In the genomic region with DNA sequence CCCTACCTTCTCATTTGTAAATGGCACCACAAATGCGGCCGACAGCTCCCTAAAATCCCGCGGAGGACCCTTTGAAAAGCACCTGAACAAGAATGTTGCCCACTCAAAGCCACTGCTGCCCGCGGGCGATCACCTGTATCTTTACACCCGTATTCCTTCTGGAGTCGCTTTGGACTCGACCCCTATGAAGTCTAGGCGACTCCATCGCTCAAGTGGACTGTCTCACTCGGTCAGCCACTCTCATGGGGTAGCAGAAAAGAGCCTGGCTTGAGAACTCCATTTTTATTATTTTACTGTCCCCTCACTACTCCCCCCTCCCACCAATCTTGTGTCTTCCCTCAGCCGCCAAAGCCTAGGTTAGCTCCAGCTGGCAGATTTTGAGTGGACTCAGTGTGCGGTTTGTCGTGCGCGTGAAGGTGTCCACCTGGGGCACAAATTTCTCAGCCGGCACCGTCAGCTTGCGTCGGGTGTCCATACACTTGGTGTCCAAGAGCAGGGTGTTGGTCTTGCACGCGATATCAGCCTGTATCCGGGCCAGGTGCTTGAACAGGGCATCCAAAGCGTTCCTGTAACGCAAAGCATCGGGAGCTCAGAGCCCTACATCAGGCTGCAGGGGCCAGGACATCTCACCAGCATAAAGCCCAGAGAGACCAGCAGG, we compare ENCODE assay signal across 8 mouse cellular contexts. TPM values are rescaled to one million over a fixed set of nuclear protein-coding genes. Genes with fewer than 3 reads are reported as not detected.
DNase-seq lines count a peak whose midpoint lies in the region; ATAC-seq and TF ChIP-seq lines count a peak whose summit lies in the region.

No protein-coding gene starts in this region.

- peaks cover 17% of the 10 kb centered on the region for H3K36me3 ChIP-seq in forebrain, embryonic 14.5 days (ENCODE audit: control insufficient read depth, insufficient read depth, low read length)
- H3K36me3 ChIP-seq in liver, embryonic 14.5 days (replicated peaks; ENCODE audit: control insufficient read depth, insufficient read depth, low read depth): peaks cover 6% of the 10 kb centered on the region

- TF ChIP-seq EP300 in liver, embryonic 14.5 days (IDR thresholded peaks at IDR 0.05; ENCODE audit: low read depth): no peak

- DNase-seq in heart, adult 11 months: peak; percentile 92
- no peak for DNase-seq in heart, postnatal 4 days
- no peak for DNase-seq in forebrain, embryonic 14.5 days (ENCODE audit: low spot score)
- no peak for DNase-seq in liver, embryonic 14.5 days (ENCODE audit: low read depth in 3 of 3, low spot score in 3 of 3)
- DNase-seq in adipocyte (ENCODE audit: low spot score): no peak
- DNase-seq in spleen, adult 18-20 months: no peak
- no peak for DNase-seq in layer of hippocampus, adult 9-10 months (ENCODE audit: low spot score)

- peak; percentile 1 for ATAC-seq in CD4-positive, CD25-positive, alpha-beta regulatory T cell, adult 4 months
- peak; percentile 48; the same call in 1 of the 2 replicates for ATAC-seq in forebrain, embryonic 14.5 days
- no peak; the same call in 1 of the 2 replicates for ATAC-seq in liver, embryonic 14.5 days (ENCODE audit: insufficient read depth)

- no peaks in the 10 kb centered on the region; the same call in 1 of the 2 replicates for H3K27me3 ChIP-seq in forebrain, embryonic 14.5 days (replicated peaks; ENCODE audit: control insufficient read depth, insufficient read depth, low read length)
- H3K27me3 ChIP-seq in liver, embryonic 14.5 days (ENCODE audit: control insufficient read depth, insufficient read depth, low read length): peaks cover 8% of the 10 kb centered on the region

- H3K9me3 ChIP-seq in forebrain, embryonic 14.5 days (replicated peaks; ENCODE audit: control insufficient read depth, low read length): no peaks in the 10 kb centered on the region
- no peaks in the 10 kb centered on the region for H3K9me3 ChIP-seq in liver, embryonic 14.5 days (ENCODE audit: control insufficient read depth, low read length)

- TF ChIP-seq CTCF in liver, embryonic 14.5 days (IDR thresholded peaks at IDR 0.05; ENCODE audit: low read depth): no peak

- 58% methylated on average over 28 of the region's 28 CpGs for WGBS in forebrain, embryonic 14.5 days
- WGBS in liver, embryonic 14.5 days (ENCODE audit: insufficient replicate concordance): 52% methylated on average over 28 of the region's 28 CpGs

- H3K9ac ChIP-seq in forebrain, embryonic 14.5 days (ENCODE audit: low read length): 0 out of 2 replicates have a peak overlapping the region, but pooled peaks have one; percentile 6
- H3K9ac ChIP-seq in liver, embryonic 14.5 days (replicated peaks): no peak overlapping the region; the same call in 1 of the 2 replicates

- H3K27ac ChIP-seq in forebrain, embryonic 14.5 days (ENCODE audit: low read depth, low read length): no peak overlapping the region
- H3K27ac ChIP-seq in liver, embryonic 14.5 days: no peak overlapping the region

- peak overlapping the region; percentile 95 for H3K4me2 ChIP-seq in forebrain, embryonic 14.5 days (ENCODE audit: low read length)
- peak overlapping the region; percentile 94 for H3K4me2 ChIP-seq in liver, embryonic 14.5 days (ENCODE audit: low read depth)

- H3K4me1 ChIP-seq in forebrain, embryonic 14.5 days (ENCODE audit: control insufficient read depth, insufficient read depth, low read length): 0 out of 2 replicates have a peak, but pooled peaks cover 9% of the 10 kb centered on the region
- H3K4me1 ChIP-seq in liver, embryonic 14.5 days (replicated peaks; ENCODE audit: control insufficient read depth in 2 of 2, insufficient read depth in 2 of 2, low read length in 1 of 2): peaks cover 4 to 6% of the 10 kb centered on the region in 2 experiments; a peak in 3 of 4 replicates

- H3K4me3 ChIP-seq in forebrain, embryonic 14.5 days (ENCODE audit: low read depth, low read length): peak overlapping the region; percentile 84
- H3K4me3 ChIP-seq in liver, embryonic 14.5 days (ENCODE audit: insufficient read depth in 1 of 2, low read depth in 2 of 2, low read length in 2 of 2): peak overlapping the region; percentile 26 to 83

RNA-seq across cellular contexts. Expression of gene Adprhl2, which starts 0.5 kb away (rescaled TPM):
- total RNA-seq in heart, postnatal 4 days (2021): 10 to 100 TPM; 18.7 to 19.9 TPM
- polyA plus RNA-seq in CD4-positive, CD25-positive, alpha-beta regulatory T cell, adult 4 months (2017; shearing (Covaris generic)): 10 to 100 TPM; 20.3 to 33.8 TPM
- 53.9 and 62.4 TPM in 2 replicates for polyA plus RNA-seq in forebrain, embryonic 14.5 days (2014; fragmentation: Nextera tagmentation; extraction: Ambion mirVana)
- 15.4 TPM in 2 replicates for polyA plus RNA-seq in liver, embryonic 14.5 days (2012; rRNA removed)
- polyA plus RNA-seq in liver, embryonic 14.5 days (2014; fragmentation: Nextera tagmentation; extraction: Ambion mirVana): 15.4 and 18.4 TPM in 2 replicates

RNA-seq across cellular contexts. Expression of gene Tekt2, which starts 3.5 kb away (rescaled TPM):
- total RNA-seq in heart, postnatal 4 days (2021): under 1 TPM; 0.41 to 0.61 TPM
- not detected for polyA plus RNA-seq in CD4-positive, CD25-positive, alpha-beta regulatory T cell, adult 4 months (2017; shearing (Covaris generic))
- polyA plus RNA-seq in forebrain, embryonic 14.5 days (2014; fragmentation: Nextera tagmentation; extraction: Ambion mirVana): 9.4 and 11.1 TPM in 2 replicates
- polyA plus RNA-seq in liver, embryonic 14.5 days (2012; rRNA removed): 0.45 and 0.85 TPM in 2 replicates
- 0.39 and 0.44 TPM in 2 replicates for polyA plus RNA-seq in liver, embryonic 14.5 days (2014; fragmentation: Nextera tagmentation; extraction: Ambion mirVana)

RNA-seq across cellular contexts. Expression of gene Col8a2, which starts 35.4 kb away (rescaled TPM):
- total RNA-seq in heart, postnatal 4 days (2021): 1 to 10 TPM; 2.3 to 3.1 TPM
- not detected for polyA plus RNA-seq in CD4-positive, CD25-positive, alpha-beta regulatory T cell, adult 4 months (2017; shearing (Covaris generic))
- polyA plus RNA-seq in forebrain, embryonic 14.5 days (2014; fragmentation: Nextera tagmentation; extraction: Ambion mirVana): 1.2 and 2.9 TPM in 2 replicates
- polyA plus RNA-seq in liver, embryonic 14.5 days (2012; rRNA removed): 0.15 and 0.28 TPM in 2 replicates
- polyA plus RNA-seq in liver, embryonic 14.5 days (2014; fragmentation: Nextera tagmentation; extraction: Ambion mirVana): 0.25 and 0.52 TPM in 2 replicates

RNA-seq across cellular contexts. Expression of gene Trappc3, which starts 59.9 kb away (rescaled TPM):
- total RNA-seq in heart, postnatal 4 days (2021): 10 to 100 TPM; 50.7 to 54.3 TPM
- 100 to 1,000 TPM in 1 of 2 experiments, 10 to 100 TPM in 1; 64.4 to 121 TPM for polyA plus RNA-seq in CD4-positive, CD25-positive, alpha-beta regulatory T cell, adult 4 months (2017; shearing (Covaris generic))
- 36.9 and 39.3 TPM in 2 replicates for polyA plus RNA-seq in forebrain, embryonic 14.5 days (2014; fragmentation: Nextera tagmentation; extraction: Ambion mirVana)
- 16.3 and 23.4 TPM in 2 replicates for polyA plus RNA-seq in liver, embryonic 14.5 days (2012; rRNA removed)
- 8.8 and 9.2 TPM in 2 replicates for polyA plus RNA-seq in liver, embryonic 14.5 days (2014; fragmentation: Nextera tagmentation; extraction: Ambion mirVana)
